Mouse (Mus musculus): Measurements from ENCODE around the gene Gpalpp1.

GRCm38 (mm10) chr14:76121901-76122662, 11.5 kb upstream of the Gpalpp1 start:
- TF ChIP-seq CTCF (conservative IDR thresholded peaks at IDR 0.05 in 1 of 2, IDR thresholded peaks at IDR 0.05 in 1 of 2; ENCODE audit: low read depth in 2 of 2, low read length in 2 of 2) (peak; percentile 71 to 78), USF1 (IDR thresholded peaks at IDR 0.05; ENCODE audit: low read depth, low read length) (no peak), ZC3H11A (IDR thresholded peaks at IDR 0.05; ENCODE audit: low read depth, low read length) (no peak), ZMIZ1 (IDR thresholded peaks at IDR 0.05; ENCODE audit: low read depth, low read length) (no peak), MEF2A (IDR thresholded peaks at IDR 0.05; ENCODE audit: borderline replicate concordance, low read depth, low read length) (no peak)
